Mouse (Mus musculus): Measurements from ENCODE around the gene Ush1c.

The Ush1c gene

DNA sequence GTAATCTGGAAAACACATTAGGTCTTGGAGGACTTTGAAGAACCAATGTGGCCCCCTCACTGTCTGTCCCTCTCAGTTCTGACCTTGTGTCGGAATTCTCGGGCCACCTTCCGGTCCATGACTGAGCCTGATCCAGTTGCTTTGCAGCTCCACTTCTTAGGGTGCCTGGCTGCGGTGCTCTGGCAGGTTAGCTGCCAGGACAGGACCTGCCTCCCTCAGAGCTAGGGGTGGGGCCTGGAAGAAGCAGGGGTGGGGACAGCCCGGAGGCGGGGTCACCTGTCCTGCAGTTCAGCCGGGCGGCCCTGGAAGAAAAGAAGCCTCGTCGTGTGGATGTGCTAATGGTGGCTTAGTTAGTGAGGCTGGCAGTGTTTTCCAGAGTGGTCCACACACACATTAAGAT lies at the start of gene Ush1c:
Ush1c (minus strand) TSS at position 158 of the 400 bp plus-strand sequence.
- no peak for DNase-seq (ENCODE audit: low spot score)

DNA sequence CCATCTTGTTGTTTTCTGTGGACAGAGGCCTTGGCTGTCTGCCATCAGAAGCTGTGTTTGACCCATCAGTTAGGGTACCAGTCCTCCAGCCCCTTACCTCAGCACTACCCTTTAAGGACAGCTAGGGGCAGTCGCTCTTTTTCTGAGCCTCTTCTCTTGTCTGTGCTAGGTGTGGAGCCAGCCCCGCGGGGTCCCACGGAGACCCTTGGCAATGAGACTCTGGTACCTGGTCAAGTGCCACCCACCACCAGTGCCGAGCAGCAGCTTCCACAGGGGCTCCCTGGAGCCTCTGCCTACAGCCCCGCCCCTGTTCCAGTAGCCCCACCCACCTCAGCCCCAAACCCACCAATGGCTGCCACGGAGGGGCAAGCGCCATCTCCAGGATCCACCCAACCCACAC lies 48.7 kb upstream of the Ush1c start:
- DNase-seq (ENCODE audit: low spot score): no peak

DNA sequence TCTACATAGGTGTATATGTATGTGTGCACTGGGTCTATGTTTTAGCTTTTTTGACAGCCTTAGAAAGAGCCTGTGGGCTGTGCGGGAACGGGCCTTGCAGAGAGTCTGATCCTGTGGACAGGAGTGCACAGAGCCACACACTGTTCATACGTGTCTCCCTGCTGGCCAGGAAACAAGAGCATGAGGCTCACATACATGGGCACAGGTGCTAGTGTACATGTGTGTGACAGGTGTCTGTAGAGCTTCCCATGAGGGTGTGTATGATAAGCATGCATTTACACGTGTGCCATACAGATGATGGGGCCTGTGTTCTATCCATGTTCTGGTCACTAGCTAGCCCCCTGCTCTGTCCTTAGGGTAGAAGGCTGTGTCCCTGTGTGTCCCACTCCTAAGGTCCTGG lies 48.1 kb upstream of the Ush1c start:
- no peak for DNase-seq (ENCODE audit: low spot score)

DNA sequence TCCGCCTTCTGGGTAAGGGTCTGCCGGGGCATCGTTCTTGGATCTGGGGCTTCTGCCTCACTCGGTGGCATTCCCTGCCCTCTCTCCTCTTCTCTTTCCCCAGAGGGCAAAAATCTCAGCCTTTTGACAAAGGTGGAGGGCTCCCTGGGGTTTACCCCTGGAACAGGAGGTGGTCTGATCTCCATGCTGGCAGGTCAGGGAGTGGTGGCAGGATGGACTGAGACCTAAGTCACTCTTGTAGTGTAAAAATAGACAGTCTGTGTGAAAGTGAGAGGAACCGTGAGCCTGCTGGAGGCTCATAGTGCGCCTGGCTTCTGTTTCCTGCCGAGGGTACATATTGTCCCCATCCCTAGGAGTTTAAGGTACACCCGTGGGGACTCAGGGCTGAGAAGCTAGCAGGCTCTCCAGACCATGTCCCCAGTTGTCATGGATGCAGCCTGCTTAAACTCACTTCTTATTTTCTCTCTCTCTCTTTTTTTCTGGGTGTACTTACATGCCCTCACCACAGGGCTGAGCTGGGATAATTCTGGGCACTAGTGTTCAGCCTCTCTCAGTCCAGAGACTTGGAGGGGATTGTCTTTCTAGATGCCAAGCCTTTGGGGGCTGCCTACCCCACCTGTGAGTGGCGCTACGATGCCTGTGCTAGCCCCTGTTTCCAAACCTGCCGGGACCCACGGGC lies 47.0 kb upstream of the Ush1c start:
- no peak for DNase-seq (ENCODE audit: low spot score)

DNA sequence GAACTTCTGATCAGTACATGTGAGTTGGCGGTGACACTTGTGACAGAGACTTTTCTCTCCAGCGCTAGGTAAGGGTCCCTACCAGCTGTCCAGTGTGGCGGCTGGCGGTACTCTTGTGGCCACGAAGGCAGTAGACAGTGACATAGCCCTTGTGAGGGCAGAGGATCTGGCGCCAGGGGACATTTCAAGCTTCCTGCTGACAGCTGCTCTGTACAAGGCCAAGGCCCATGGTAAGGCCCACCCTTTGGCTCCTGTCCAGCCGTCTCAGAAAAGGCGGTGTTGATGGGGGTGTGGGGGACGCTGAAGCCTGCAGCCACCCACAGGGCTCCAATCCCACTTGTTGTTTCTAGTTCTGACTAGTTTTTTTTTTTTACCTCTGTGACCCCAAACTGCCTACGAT lies 45.4 kb upstream of the Ush1c start:
- no peak for DNase-seq (ENCODE audit: low spot score)

DNA sequence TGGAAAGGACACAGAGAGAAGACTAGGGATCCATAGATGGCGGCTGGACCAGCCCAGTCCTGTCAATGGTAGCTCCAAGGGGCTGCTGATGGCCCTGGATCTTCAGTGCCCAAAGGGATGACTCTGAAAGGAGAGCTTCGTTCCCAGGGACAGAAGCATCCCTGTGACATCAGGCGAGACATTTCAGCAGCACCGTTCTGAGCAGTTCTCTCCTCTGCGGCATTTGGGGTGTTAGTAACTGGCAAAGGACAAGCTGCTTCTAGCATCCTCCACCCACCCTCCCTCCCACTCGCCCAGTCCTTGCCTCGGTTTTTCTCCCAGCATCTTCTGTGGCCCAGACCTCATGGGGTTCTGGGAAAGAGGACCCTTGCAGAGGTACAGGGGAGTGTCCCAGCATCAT lies 44.0 kb upstream of the Ush1c start:
- no peak for DNase-seq (ENCODE audit: low spot score)

DNA sequence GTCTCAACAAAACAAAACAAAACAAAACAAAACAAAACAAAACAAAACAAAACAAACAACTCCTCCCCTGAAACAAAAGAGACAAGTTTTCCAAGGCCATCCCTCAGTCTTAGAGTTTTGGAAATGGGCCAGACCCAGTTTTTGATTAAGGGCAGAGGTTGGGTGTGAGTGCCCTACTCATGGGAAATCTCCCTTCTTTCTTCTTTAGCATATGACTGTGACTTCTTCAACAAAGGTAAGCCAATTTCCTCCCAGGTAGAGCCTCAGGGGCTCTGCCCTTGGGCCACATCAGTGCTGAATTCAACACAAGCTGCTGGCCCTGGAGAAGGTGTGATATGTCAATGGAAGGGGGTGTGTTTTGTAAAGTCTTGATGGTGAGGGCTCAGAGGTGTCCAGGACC lies 42.6 kb upstream of the Ush1c start:
- DNase-seq (ENCODE audit: low spot score): no peak

DNA sequence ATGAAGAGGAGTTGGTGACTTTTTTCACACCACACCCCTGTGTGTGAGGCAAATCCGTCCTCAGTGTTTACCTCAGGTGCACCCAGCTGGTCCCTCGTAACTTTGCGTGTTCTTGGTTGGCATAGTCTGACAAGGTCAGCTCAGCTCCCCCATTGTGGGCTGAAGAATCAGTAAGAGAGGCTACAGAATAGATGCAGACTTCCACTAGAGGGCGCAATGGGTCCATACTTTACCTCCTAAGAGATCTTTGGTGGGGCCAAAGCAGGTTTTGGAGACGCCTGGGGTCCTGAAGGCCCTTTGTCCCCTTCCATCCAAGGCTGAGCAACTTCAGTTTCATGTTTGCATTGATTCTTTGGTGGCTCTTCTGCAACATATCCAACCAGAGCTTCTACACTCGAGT lies 41.6 kb upstream of the Ush1c start:
- DNase-seq (ENCODE audit: low spot score): peak; percentile 45

DNA sequence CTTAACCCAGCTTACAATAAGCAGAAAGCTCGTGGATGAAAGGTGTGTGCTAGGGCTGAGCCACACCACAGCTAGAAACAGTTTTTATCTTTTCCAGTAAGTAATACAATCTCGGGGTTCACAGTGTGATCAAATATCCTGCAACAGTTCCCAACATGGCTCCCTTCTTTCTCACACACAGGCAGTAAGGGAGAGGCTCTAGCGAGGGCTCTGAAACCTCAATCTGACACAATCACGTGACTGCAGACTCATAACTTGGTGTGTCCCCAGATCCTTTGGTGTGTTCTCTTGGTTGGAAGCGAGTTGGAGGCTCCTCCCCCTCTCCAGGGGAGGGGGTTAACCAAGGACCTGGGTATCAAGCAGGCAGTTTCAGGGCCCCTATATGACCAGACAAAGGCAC lies 37.9 kb upstream of the Ush1c start:
- no peak for DNase-seq (ENCODE audit: low spot score)

DNA sequence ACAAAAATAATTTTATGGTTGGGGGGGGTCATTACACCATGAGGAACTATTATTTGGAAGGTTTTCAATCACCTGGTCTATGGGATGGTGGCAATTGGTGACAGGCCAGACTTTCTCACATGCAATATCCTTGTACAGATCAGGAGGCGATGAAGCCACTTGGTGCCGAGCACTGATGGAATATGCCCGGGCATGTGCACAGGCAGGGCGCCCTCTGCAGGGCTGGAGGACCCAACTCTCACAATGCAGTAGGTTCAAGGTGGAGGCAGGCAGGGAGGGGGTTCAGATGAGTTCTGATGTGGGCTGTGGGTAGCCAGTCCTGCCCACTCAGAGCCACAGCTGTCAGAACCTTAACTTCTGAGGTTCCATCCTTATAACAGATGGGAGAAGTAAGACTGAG lies 13.5 kb upstream of the Ush1c start:
- DNase-seq (ENCODE audit: low spot score): no peak

DNA sequence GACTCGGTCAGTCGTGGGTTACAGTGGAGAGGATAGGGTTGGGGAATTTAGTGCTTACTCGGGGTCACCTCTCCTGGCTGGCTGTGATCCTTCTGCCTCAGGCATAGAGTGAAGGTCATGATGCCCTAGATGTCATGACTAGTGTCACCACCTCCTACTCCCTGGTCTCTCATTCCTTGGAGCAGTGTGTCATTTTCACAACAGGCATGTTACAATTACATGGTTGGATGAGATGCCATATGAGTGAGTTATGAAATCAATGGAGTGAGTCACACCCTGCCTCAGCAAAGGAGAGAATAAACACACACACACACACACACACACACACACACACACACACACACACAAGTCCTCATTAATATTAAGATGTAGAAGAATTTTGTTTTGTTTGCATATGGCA lies 9.3 kb upstream of the Ush1c start:
- no peak for DNase-seq (ENCODE audit: low spot score)

DNA sequence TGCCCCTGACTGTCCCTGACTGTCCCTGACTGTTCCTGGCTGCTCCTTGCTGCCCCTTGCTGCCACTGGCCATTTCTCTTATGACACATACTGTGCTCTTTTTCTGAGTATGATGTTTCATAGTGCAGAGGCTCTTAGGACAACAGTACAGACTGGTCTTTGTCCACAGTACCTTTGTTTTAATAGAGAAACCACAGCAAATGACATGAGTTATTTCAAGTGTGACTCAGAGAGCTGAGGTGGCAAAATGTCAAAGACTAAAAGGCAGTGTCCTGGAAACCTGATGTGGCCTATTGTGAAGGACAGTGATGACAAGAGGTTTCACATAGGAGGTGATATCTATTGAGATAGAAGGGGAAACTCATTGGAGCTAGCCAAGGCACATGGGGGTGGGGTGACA lies 8.6 kb upstream of the Ush1c start:
- no peak for DNase-seq (ENCODE audit: low spot score)

DNA sequence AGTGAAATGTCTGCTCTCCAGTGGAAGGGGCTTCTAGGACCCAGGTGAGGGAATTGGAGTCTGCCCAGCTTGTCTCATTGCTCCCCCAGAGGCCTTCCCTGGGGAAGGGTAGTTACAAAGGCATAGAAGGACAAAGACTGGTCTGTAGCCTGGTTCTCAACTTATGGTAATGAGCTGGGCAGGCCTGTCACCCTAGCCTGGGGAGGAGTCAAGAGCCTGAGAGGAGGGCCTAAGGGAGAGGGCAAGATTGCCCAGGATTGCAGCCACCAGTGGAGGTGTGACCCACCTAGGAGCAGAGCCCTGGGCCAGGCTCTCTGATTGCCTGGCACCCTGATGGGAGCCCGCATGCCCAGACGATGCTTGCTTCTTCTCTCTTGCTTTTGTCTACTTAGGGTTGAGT lies 2.4 kb upstream of the Ush1c start, which contains the start of gene Otog:
Otog (plus strand) TSS at position 292 of the 400 bp plus-strand sequence.
- no peak for DNase-seq (ENCODE audit: low spot score)

DNA sequence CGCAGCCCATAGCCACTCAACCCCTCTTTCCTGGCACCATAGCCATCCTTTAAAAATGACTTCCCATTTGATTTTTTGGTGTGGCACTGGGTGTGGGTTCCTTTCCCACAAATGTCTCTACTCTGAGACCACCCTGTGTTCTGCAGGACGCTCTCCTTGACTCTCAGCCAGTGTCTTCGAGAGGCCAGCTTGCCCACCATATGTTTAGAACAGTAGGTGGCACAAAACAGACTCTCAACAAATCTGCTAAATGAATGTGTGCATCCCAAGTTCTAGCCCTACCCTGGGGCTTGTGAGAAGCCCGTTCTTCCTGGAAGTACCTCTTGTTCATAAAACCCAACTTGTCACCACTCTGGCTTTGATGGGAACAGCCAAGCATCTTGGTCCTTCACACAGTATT lies 1.8 kb upstream of the Ush1c start:
- no peak for DNase-seq (ENCODE audit: low spot score)

DNA sequence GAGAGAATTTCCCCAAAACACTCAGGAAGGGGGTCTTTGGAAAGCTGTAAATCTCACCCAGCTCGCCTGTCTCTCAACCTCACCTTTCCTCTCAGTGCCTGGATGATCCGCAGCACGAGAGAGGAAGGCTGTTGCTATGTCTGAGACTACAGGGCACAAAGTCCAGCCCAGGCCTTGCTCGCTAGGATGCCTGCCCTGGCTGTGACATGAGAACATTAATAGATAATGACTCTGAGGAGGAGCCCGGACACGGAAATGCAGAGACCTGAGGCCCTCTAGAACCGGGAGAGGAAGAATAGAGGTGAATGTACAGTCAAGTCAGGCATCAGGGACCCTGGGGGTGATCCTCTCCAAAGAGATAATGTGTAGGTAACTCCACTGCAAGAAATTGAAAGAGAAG lies 1.1 kb downstream of the Ush1c start:
- DNase-seq (ENCODE audit: low spot score): no peak

DNA sequence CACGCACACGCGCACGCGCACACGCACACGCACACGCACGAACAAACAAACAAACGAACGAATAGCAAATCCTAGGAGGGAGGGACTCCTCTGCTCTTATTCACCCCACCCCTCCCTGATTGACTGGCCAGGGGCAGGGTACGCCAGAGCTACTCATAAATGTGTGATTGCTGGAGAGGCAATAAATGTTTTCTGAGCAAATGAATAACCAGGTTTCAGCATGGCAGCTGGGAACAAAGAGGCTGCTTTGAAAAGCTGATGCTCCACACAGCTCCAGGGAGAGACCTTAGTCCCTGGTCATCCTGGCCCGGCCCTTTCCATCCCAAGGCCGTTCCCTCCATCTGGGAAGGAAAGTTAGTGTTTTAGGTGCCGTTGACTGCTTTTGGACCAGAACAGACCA lies 1.9 kb downstream of the Ush1c start:
- DNase-seq (ENCODE audit: low spot score): no peak

DNA sequence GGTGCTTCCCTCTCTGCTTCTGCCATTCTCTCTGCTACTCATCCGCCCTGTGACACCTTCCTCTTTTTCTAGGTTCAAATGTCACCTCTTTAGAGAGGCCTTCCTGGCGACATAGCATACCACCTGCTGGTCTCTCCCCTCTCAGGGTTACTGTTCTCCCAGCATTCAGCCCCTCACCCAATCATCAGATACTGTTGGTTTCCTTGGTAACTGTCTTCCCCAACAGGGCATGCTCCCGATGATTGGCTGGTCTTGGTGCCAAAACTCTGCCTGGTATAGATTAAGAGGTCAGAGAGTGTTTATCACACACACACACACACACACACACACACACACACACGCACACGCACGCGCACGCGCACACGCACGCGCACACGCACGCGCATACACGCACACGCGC lies 2.4 kb downstream of the Ush1c start:
- no peak for DNase-seq (ENCODE audit: low spot score)

DNA sequence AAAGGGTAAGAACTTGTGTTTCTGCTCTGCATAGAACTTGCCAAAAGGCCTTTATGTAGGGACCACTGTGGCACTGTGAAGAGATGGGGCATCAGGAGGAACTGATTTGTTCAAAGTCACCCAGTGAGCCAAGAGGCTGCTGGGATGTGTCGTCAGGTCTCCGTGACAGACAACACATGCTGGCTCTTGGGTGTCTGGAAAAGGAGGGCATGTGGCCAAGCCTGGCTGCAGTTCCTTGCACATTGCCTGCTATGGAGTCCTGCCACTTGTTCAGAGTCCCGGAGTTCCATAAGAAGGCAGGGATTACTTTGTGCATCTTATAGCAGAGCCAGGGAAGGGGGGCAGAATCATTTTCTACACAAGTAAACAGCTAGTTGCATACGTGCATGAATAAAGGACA lies 11.4 kb downstream of the Ush1c start:
- DNase-seq (ENCODE audit: low spot score): peak; percentile 28

DNA sequence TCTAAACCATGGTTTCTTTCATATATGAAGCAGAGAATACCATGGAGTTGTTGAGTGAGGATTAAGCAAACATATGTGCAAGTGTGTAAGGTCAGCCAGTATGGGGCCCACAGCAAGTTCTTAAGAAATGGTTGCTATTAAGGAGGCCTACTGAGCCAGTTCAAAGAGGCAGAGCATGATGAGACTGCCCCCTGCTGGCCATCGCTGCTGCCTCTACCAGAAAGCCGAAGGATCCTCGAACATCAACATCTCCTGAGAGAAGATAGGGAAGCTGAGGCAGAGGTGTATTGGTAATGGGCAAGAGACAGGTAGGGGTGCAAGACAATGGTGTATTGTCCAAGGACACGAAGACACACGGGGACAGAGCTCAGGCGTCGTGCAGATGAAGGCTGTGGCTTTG lies 12.1 kb downstream of the Ush1c start:
- peak; percentile 31 for DNase-seq (ENCODE audit: low spot score)

DNA sequence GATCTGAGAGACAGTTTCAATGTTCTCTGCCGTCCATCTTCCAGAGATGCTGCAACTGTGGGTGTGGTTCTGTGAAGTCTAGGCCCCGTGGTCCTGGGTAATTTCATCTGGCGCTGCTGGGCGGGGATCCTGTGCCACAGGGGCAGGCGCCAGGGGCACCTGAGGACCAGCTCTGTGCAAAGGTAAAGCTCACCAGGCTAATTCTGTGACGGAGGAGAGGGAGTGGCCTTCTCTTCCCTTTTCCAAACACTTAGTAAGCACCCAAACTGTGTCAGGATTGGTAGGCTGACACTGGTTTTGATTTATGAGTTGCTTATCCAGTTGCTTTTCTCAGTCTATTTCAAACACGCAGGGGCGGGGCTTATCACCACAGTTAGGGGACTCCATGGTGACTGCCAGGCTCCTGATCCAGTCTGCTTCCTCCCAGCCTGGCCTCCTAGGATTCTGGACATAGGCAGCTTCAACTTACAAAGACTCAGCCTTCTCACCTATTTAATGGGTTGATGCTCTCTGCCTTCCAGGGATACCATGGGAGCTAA lies 17.6 kb downstream of the Ush1c start:
- DNase-seq (ENCODE audit: low spot score): no peak

DNA sequence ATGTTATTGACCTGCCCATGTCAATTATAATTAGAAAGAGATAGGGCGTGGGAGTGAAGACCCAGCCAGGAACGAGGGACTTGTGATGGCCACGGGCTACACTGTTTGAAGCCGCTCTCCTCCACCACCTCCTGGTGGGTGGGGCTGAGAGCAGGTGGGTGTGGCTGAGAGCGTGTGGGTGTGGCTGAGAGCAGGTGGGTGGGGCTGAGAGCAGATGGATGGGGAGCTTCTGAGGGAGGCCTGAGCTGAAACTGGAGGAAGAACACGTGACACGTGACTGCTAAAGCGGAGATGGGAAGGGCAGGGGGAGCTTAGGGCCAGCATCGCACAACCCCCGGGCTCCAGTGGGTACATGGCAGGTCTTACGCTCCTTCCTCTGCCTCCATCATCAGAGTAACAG lies 19.9 kb downstream of the Ush1c start:
- DNase-seq (ENCODE audit: low spot score): no peak

DNA sequence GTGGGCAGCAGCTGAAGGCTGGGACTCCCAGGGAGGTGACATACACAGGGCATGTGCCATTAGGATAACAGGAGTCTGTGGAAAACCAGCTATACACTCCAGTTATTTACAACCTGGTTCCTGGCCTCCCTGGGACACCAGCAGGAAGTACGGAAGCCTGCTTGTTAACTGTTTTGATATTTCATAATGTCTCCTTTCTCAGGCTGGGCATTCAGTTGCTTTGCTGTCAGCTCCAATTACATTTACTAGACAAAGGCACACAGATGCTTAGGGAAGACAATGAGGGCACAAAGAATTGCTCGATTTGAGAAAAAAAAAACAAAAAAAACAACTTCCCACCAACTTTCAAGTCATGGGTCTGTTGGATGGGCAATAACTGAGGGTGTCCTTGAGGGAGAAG lies 21.8 kb downstream of the Ush1c start:
- no peak for DNase-seq (ENCODE audit: low spot score)

DNA sequence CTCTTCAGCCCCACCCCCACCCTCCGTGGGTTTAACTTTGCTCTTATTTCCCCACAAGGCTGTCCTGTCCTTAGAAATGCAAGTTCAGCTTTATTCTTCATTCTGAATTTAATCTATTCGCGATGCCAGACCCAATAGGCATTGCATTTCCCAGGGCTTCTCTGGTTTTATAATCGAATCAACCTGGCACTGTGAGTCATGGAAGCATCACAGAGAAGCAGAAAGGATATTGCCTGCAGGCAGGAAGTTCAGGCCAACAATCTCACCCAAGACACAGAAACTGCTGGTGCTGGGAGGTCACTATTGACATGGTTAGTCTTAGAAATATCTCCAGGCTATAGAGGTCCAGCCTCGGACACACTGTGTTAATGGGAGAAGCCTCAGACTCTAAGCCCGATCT lies 28.0 kb downstream of the Ush1c start:
- no peak for DNase-seq (ENCODE audit: low spot score)

DNA sequence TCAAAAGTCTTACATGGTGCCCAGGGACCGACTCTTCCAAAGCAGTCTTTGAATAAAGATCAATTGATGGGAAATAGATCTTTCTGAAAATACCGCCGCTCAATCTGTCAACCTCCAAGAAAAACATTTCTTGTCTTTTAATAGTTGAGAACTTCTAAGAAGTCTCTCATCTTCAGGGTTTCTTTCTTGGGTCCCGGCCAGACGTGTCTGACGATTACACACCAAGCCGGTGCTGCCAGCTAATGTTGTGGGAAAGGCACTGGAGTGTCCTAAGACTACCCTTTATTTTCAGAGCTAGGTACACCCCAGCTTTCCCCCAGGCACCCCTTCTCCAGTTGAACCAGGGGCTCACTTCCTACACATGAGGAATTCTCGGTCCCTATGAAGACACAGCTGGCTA lies 30.2 kb downstream of the Ush1c start:
- DNase-seq (ENCODE audit: low spot score): no peak

Measured in adipocyte (in vitro differentiated cells).